Mouse (Mus musculus) heart, embryonic 10.5 days (tissue): ENCODE data around the gene Eme2. TPM values are rescaled to one million over a fixed set of nuclear protein-coding genes. Genes with fewer than 3 reads are reported as not detected.

Source experiments
- polyA plus RNA-seq: library from polyadenylated mRNA; unstranded; fragments of >200 nt; fragmentation: Nextera tagmentation; extraction: Ambion mirVana; gene quantifications from 2 replicates; pipeline ENCODE4 v1.2.1, GENCODE M21; 2016

Eme2 gene
- polyA plus RNA-seq, 1 experiment from 2014 or later, result 28.0 TPM

Other genes with a start within 250 kb of the Eme2 start
- 51.5 and 51.9 TPM in 2 replicates for gene Slc9a3r2, start 244.8 kb downstream of the Eme2 start, polyA plus RNA-seq
- 0.28 TPM in 1 of 2 replicates, not detected in the other for gene Npw, start 236.6 kb downstream of the Eme2 start, polyA plus RNA-seq
- 22.3 and 26.2 TPM in 2 replicates for gene Zfp598, start 225.4 kb downstream of the Eme2 start, polyA plus RNA-seq
- 0.54 and 1.5 TPM in 2 replicates for gene Syngr3, start 205.1 kb downstream of the Eme2 start, polyA plus RNA-seq
- gene Gfer, start 198.9 kb downstream of the Eme2 start, polyA plus RNA-seq, result 38.3 and 49.4 TPM in 2 replicates
- gene Noxo1, start 198.9 kb downstream of the Eme2 start, polyA plus RNA-seq, result 0.78 and 0.79 TPM in 2 replicates
- gene Tbl3, start 187.4 kb downstream of the Eme2 start, polyA plus RNA-seq, result 79.1 and 100 TPM in 2 replicates
- 0.20 and 0.33 TPM in 2 replicates for gene Rnf151, start 177.0 kb downstream of the Eme2 start, polyA plus RNA-seq
- gene Rps2, start 177.0 kb downstream of the Eme2 start, polyA plus RNA-seq, result 1,171 and 1,258 TPM in 2 replicates
- gene Ndufb10, start 170.6 kb downstream of the Eme2 start, polyA plus RNA-seq, result 342 and 383 TPM in 2 replicates
- 0.39 and 1.3 TPM in 2 replicates for gene Rpl3l, start 167.3 kb downstream of the Eme2 start, polyA plus RNA-seq
- gene Msrb1, start 158.4 kb downstream of the Eme2 start, polyA plus RNA-seq, result 17.8 and 19.7 TPM in 2 replicates
- gene Hs3st6, start 142.1 kb downstream of the Eme2 start, polyA plus RNA-seq, result 0.51 and 0.80 TPM in 2 replicates
- gene Meiob, start 90.8 kb downstream of the Eme2 start, polyA plus RNA-seq, result not detected in 2 replicates
- gene Hagh, start 54.9 kb downstream of the Eme2 start, polyA plus RNA-seq, result 38.9 and 49.0 TPM in 2 replicates
- gene Fahd1, start 44.7 kb downstream of the Eme2 start, polyA plus RNA-seq, result 31.4 and 37.8 TPM in 2 replicates
- gene Igfals, start 29.1 kb downstream of the Eme2 start, polyA plus RNA-seq, result 0.21 and 0.85 TPM in 2 replicates
- gene Nubp2, start 8.7 kb downstream of the Eme2 start, polyA plus RNA-seq, result 59.1 and 71.0 TPM in 2 replicates
- gene Spsb3, start 8.4 kb downstream of the Eme2 start, polyA plus RNA-seq, result 31.1 and 36.1 TPM in 2 replicates
- gene Mrps34, start within 50 bp of the Eme2 start, polyA plus RNA-seq, result 109 and 117 TPM in 2 replicates
- gene Nme3, start 1.4 kb upstream of the Eme2 start, polyA plus RNA-seq, result 30.5 and 41.4 TPM in 2 replicates
- gene Mapk8ip3, start 41.9 kb upstream of the Eme2 start, polyA plus RNA-seq, result 36.3 and 42.6 TPM in 2 replicates
- 212 and 255 TPM in 2 replicates for gene Jpt2, start 65.6 kb upstream of the Eme2 start, polyA plus RNA-seq
- 6.2 and 7.2 TPM in 2 replicates for gene Cramp1l, start 120.7 kb upstream of the Eme2 start, polyA plus RNA-seq
- gene Ift140, start 121.0 kb upstream of the Eme2 start, polyA plus RNA-seq, result 18.4 and 19.1 TPM in 2 replicates
- 12.2 and 15.9 TPM in 2 replicates for gene Tmem204, start 188.5 kb upstream of the Eme2 start, polyA plus RNA-seq
- 35.2 and 45.2 TPM in 2 replicates for gene Telo2, start 220.9 kb upstream of the Eme2 start, polyA plus RNA-seq
- gene Ptx4, start 225.7 kb upstream of the Eme2 start, polyA plus RNA-seq, result 0.08 and 0.15 TPM in 2 replicates
- gene Clcn7, start 238.3 kb upstream of the Eme2 start, polyA plus RNA-seq, result 20.5 and 21.7 TPM in 2 replicates